Comparison of ENCODE assay signal across 14 mouse cellular contexts in genomic region chr15:80645006-80645797, GRCm38 (mm10). TPM values are rescaled to one million over a fixed set of nuclear protein-coding genes. Genes with fewer than 3 reads are reported as not detected.
"Had no signal": no experiment of that assay in that cellular context is flagged by ENCODE, and none has a peak within 500 bp of the region (broad histone marks: within the 10 kb centered on the region; RNA-seq: fewer than 3 reads in every experiment).

No protein-coding gene starts in this region.

- H3K4me1 ChIP-seq: limb, embryonic 12.5 days; lung, embryonic 15.5 days had no signal

- H3K9ac ChIP-seq: kidney, embryonic 15.5 days; limb, embryonic 12.5 days; lung, embryonic 15.5 days; midbrain, embryonic 12.5 days had no signal

- DNase-seq: kidney, adult 2 months; kidney, postnatal 14 days; layer of hippocampus, adult 9-11 months; layer of hippocampus, postnatal 36 days; lung, postnatal 14 days; right cerebral cortex, postnatal 14 days; thymus, postnatal 36 days had no signal

- H3K36me3 ChIP-seq: kidney, embryonic 15.5 days; limb, embryonic 12.5 days; lung, embryonic 15.5 days; midbrain, embryonic 12.5 days had no signal

- H3K4me3 ChIP-seq: kidney, embryonic 15.5 days; limb, embryonic 12.5 days; lung, embryonic 15.5 days; megakaryocyte, embryonic 14.5 days; midbrain, embryonic 12.5 days had no signal

- H3K9me3 ChIP-seq: kidney, embryonic 15.5 days; limb, embryonic 12.5 days; lung, embryonic 15.5 days; midbrain, embryonic 12.5 days had no signal

- H3K4me2 ChIP-seq: kidney, embryonic 15.5 days; limb, embryonic 12.5 days; liver, embryonic 11.5 days; lung, embryonic 15.5 days; midbrain, embryonic 12.5 days had no signal

- H3K27me3 ChIP-seq: kidney, embryonic 15.5 days; limb, embryonic 12.5 days; lung, embryonic 15.5 days; midbrain, embryonic 12.5 days had no signal

- H3K27ac ChIP-seq: kidney, embryonic 15.5 days; limb, embryonic 12.5 days; lung, embryonic 15.5 days; macrophage; midbrain, embryonic 12.5 days had no signal

RNA-seq across cellular contexts. Expression of gene Fam83f, which starts 26.4 kb away (rescaled TPM):
- total RNA-seq: layer of hippocampus, postnatal 36 days had no signal
